Mouse (Mus musculus): ENCODE data around the gene Hyal2.

Gene Hyal2

GRCm38 (mm10) chr9:107612945-107613569, 45.3 kb downstream of the Hyal2 start:
- DNase-seq (ENCODE audit: low read depth): no peak

- no peak for DNase-seq (ENCODE audit: low read depth)
Observed at GRCm38 (mm10) chr9:107615035-107615434, 47.3 kb downstream of the Hyal2 start.

DNA sequence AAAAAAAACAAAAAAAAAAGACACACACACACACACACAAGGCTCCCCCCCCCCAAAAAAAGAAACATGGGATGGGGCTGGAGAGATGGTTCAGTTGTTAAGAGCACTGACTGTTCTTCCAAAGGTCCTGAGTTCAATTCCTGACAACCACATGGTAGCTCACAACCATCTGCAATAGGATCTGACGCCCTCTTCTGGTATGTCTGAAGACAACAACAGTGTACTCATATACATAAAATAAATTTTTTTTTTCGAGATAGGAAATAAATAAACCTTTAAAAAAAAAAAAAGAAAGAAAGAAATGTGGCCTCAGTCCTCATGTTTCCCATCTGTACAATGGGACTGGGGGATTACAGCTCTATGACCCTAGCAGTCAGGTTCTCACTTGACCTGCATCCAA, 49.7 kb downstream of the Hyal2 start:
- no peak for DNase-seq (ENCODE audit: low read depth)

DNA sequence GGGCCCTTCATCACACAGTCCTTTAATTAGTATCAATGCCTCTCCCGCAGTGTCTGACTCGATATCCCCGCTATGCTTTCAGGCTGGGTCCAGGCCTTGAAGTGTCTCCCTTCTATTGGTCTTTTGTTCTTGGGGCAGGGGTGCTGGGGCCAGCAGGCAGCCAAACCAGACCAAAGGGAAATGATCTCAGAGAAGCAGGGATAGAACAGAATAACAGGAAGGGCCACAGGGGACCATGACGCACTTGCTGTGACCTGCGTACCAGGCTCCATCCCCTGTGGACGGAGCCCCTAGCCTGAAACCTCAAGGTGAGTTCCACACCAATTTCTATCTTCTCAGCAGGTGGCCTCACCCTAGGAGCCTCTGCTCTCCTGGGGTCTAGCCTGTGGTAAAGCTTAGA, 50.4 kb downstream of the Hyal2 start:
- DNase-seq (ENCODE audit: low read depth): no peak

- no peak for DNase-seq (ENCODE audit: low read depth)
Observed at GRCm38 (mm10) chr9:107618778-107619545, 51.2 kb downstream of the Hyal2 start.

- DNase-seq (ENCODE audit: low read depth): no peak
Observed at GRCm38 (mm10) chr9:107619546-107619879, 51.8 kb downstream of the Hyal2 start.

GRCm38 (mm10) chr9:107620954-107621353, 53.2 kb downstream of the Hyal2 start:
- no peak for DNase-seq (ENCODE audit: low read depth)

Data from c-Kit-positive CD71-positive TER-119-negative erythroid progenitor cells, embryonic 14.5 days (primary cell).